Mouse (Mus musculus) CH12.LX (cell line): Measurements from ENCODE around the gene Plekhg6. TPM values are rescaled to one million over a fixed set of nuclear protein-coding genes. Genes with fewer than 3 reads are reported as not detected.

Source experiments
- DNase-seq: peaks from one replicate; pipeline ENCODE4 v3.0.0-alpha.2; 2013; ENCODE audit errors: extremely low read depth
- H3K27ac ChIP-seq: 2 replicates; pipeline ENCODE4 v1.5.1; 2012; ENCODE audit warnings: low read depth, mild to moderate bottlenecking, control low read depth, moderate library complexity; ENCODE audit not compliant: insufficient read depth
- H3K27me3 ChIP-seq: replicated peaks from 2 replicates; pipeline ENCODE3; 2012; ENCODE audit warnings: inconsistent platforms
- H3K36me3 ChIP-seq, 2 experiments: replicated peaks in 1 of 2; 2 replicates each; pipeline versions ENCODE3 to v1.6.1; 2012; ENCODE audit warnings: inconsistent platforms in 1 of 2, low read length in 1 of 2, mild to moderate bottlenecking in 1 of 2, mixed read lengths in 1 of 2, moderate library complexity in 1 of 2; ENCODE audit not compliant: control insufficient read depth in 1 of 2, insufficient read depth in 1 of 2
- H3K4me1 ChIP-seq, 2 experiments: 2 replicates each; pipeline ENCODE4 v1.6.1; 2012; ENCODE audit warnings: inconsistent platforms in 1 of 2, moderate library complexity in 1 of 2; ENCODE audit not compliant: insufficient read depth in 2 of 2, control insufficient read depth in 1 of 2
- H3K4me2 ChIP-seq: 2 replicates; pipeline ENCODE4 v1.6.1; 2012; ENCODE audit warnings: low read depth, mild to moderate bottlenecking, control low read depth; ENCODE audit not compliant: poor library complexity, insufficient read depth, severe bottlenecking
- H3K4me3 ChIP-seq, 3 experiments: fragments of 150-350 bp in 1 of 3; sonication (generic) in 1 of 3; replicated peaks in 1 of 3; 2 replicates each; pipeline versions ENCODE3 to v1.5.1; 2011 to 2012; ENCODE audit warnings: low read depth in 2 of 3, low read length in 2 of 3, mild to moderate bottlenecking in 2 of 3, moderate library complexity in 2 of 3, control low read depth in 1 of 3, improper control_type of control experiment in 1 of 3, inconsistent platforms in 1 of 3, mixed read lengths in 1 of 3; ENCODE audit not compliant: poor library complexity in 1 of 3
- H3K79me2 ChIP-seq: replicated peaks from 2 replicates; pipeline ENCODE4 v1.6.1; 2012; ENCODE audit warnings: mild to moderate bottlenecking, moderate library complexity; ENCODE audit not compliant: control insufficient read depth, poor library complexity, insufficient read depth, severe bottlenecking; ENCODE audit errors: extremely low read depth
- H3K9ac ChIP-seq: 2 replicates; pipeline ENCODE4 v1.6.1; 2012; ENCODE audit warnings: low read depth, mild to moderate bottlenecking, control low read depth, moderate library complexity; ENCODE audit not compliant: insufficient read depth
- H3K9me3 ChIP-seq: replicated peaks from 2 replicates; pipeline ENCODE3; 2012; ENCODE audit warnings: low read length, inconsistent platforms, mixed read lengths
- CHD1 ChIP-seq: IDR thresholded peaks from 2 replicates; pipeline ENCODE4 v1.6.1; 2012; ENCODE audit warnings: low read depth, low read length, improper control_type of control experiment, inconsistent platforms
- CTCF ChIP-seq, 2 experiments: IDR thresholded peaks in 1 of 2; conservative IDR thresholded peaks in 1 of 2; 2 replicates each; pipeline ENCODE4 v1.5.1; 2011 to 2012; ENCODE audit warnings: low read depth in 2 of 2, low read length in 2 of 2, improper control_type of control experiment in 1 of 2, inconsistent platforms in 1 of 2, mild to moderate bottlenecking in 1 of 2, moderate library complexity in 1 of 2
- E2F4 ChIP-seq: IDR thresholded peaks from 2 replicates; pipeline ENCODE4 v1.6.1; 2011; ENCODE audit warnings: low read depth, low read length, improper control_type of control experiment; ENCODE audit not compliant: insufficient replicate concordance
- ELF1 ChIP-seq: IDR thresholded peaks from 2 replicates; pipeline ENCODE4 v1.6.1; 2014; ENCODE audit warnings: low read depth, mild to moderate bottlenecking, inconsistent platforms, low read length, improper control_type of control experiment
- HCFC1 ChIP-seq: IDR thresholded peaks from 2 replicates; pipeline ENCODE4 v1.6.1; 2012; ENCODE audit warnings: low read depth, mild to moderate bottlenecking, inconsistent platforms, low read length, improper control_type of control experiment
- JUN ChIP-seq: IDR thresholded peaks from 2 replicates; pipeline ENCODE4 v1.6.1; 2011; ENCODE audit warnings: low read depth, mild to moderate bottlenecking, low read length, improper control_type of control experiment, moderate library complexity; ENCODE audit not compliant: insufficient read depth
- KAT2A ChIP-seq: IDR thresholded peaks from 2 replicates; pipeline ENCODE4 v1.6.1; 2012; ENCODE audit warnings: low read length, improper control_type of control experiment, inconsistent platforms; ENCODE audit not compliant: insufficient replicate concordance
- MAX ChIP-seq: IDR thresholded peaks from 2 replicates; pipeline ENCODE4 v1.6.1; 2011; ENCODE audit warnings: low read length, improper control_type of control experiment
- MXI1 ChIP-seq: IDR thresholded peaks from 2 replicates; pipeline ENCODE4 v1.6.1; 2011; ENCODE audit warnings: mild to moderate bottlenecking, low read depth, low read length, improper control_type of control experiment
- NRF1 ChIP-seq: IDR thresholded peaks from 2 replicates; pipeline ENCODE4 v1.6.1; 2014; ENCODE audit warnings: low read depth, mild to moderate bottlenecking, inconsistent platforms, low read length, improper control_type of control experiment, moderate library complexity
- RAD21 ChIP-seq: IDR thresholded peaks from 2 replicates; pipeline ENCODE4 v1.6.1; 2011; ENCODE audit warnings: low read depth, mild to moderate bottlenecking, low read length, improper control_type of control experiment, moderate library complexity
- RCOR1 ChIP-seq: conservative IDR thresholded peaks from 2 replicates; pipeline ENCODE4 v1.6.1; 2012; ENCODE audit warnings: low read depth, mild to moderate bottlenecking, inconsistent platforms, low read length, improper control_type of control experiment
- SMC3 ChIP-seq: IDR thresholded peaks from 2 replicates; pipeline ENCODE4 v1.6.1; 2011; ENCODE audit warnings: low read depth, low read length, improper control_type of control experiment
- USF2 ChIP-seq: conservative IDR thresholded peaks from 2 replicates; pipeline ENCODE4 v1.6.1; 2011; ENCODE audit warnings: low read depth, low read length, improper control_type of control experiment
- ZC3H11A ChIP-seq: IDR thresholded peaks from 2 replicates; pipeline ENCODE4 v1.6.1; 2012; ENCODE audit warnings: low read depth, mild to moderate bottlenecking, inconsistent platforms, low read length, improper control_type of control experiment
- ZKSCAN1 ChIP-seq: IDR thresholded peaks from 2 replicates; pipeline ENCODE4 v1.6.1; 2012; ENCODE audit warnings: low read depth, inconsistent platforms, low read length, improper control_type of control experiment, borderline replicate concordance
- ZMIZ1 ChIP-seq: IDR thresholded peaks from 2 replicates; pipeline ENCODE4 v1.6.1; 2012; ENCODE audit warnings: low read depth, mild to moderate bottlenecking, inconsistent platforms, low read length, improper control_type of control experiment
- dilution Hi-C: fragments of 300-500 bp; cut with MboI; formaldehyde crosslinking; loops from 2 replicates; pipeline ENCODE4 v1.14.3; 2020; ENCODE audit warnings: low sequenced_read_pairs; ENCODE audit not compliant: extremely low pct_unique_long_range_greater_than_20kb, extremely low pct_ligation_motif_present
- in situ Hi-C: fragments of 300-500 bp; cut with MboI; formaldehyde crosslinking; loops from 3 replicates; pipeline ENCODE4 v1.14.3; 2019; ENCODE audit warnings: low sequenced_read_pairs, low pct_ligation_motif_present, low pct_unique_long_range_greater_than_20kb, mixed read lengths
- polyA plus RNA-seq: library from polyadenylated mRNA; unstranded; fragments of >175 nt; gene quantifications from 2 replicates; pipeline ENCODE4 v1.2.1, GENCODE M21; 2012; ENCODE audit warnings: low read depth; ENCODE audit not compliant: insufficient read length
- total RNA-seq, 2 experiments: library from RNA; depleted of rRNA; stranded (reverse); fragments of 300-350 nt in 1 of 2; fragments of >200 nt in 1 of 2; gene quantifications; 2 replicates each; pipeline ENCODE4 v1.2.3; 2012 to 2014

The Plekhg6 gene
- total and polyA plus RNA-seq, 3 experiments, result not detected

DNA sequence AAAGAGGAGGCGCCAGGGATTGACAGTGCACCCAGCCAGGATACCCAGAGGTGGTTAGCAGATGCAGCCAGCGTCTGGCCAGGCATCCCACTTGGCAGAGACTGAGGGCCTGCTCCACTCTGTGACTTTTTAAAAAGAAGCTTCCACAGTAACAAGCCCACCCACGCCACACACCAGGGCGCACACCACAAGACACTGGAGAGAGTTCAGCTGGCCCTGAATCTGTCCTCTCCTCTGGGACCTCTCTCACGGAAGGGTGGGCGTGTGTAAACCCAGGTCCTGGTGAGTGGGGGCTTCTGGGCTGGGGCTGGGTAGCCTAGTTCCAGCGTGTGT, 66.4 kb downstream of the Plekhg6 start:
- TF ChIP-seq RCOR1 (no peak), SMC3 (no peak), MAX (no peak), ZMIZ1 (no peak), HCFC1 (no peak), USF2 (no peak), CTCF (conservative IDR thresholded peaks at IDR 0.05 in 1 of 2, IDR thresholded peaks at IDR 0.05 in 1 of 2; ENCODE audit: low read depth in 2 of 2, low read length in 2 of 2) (no peak), RAD21 (no peak), ELF1 (no peak), E2F4 (no peak), ZKSCAN1 (no peak), KAT2A (no peak)
- TF ChIP-seq, all 38 proteins: peak for 0
- no peaks in the 10 kb centered on the region for H3K9me3 ChIP-seq
- no peaks in the 10 kb centered on the region for H3K79me2 ChIP-seq
- no peak for DNase-seq
- H3K4me1 ChIP-seq, result no peaks in the 10 kb centered on the region
- H3K4me3 ChIP-seq, result no peak overlapping the region
- in situ Hi-C loops, result no loop called here
- H3K27ac ChIP-seq, result no peak overlapping the region
- no peak overlapping the region for H3K4me2 ChIP-seq
- no peak overlapping the region for H3K9ac ChIP-seq
- no peaks in the 10 kb centered on the region for H3K36me3 ChIP-seq
- H3K27me3 ChIP-seq, result peaks cover 87% of the 10 kb centered on the region
- dilution Hi-C loops, result no loop called here

DNA sequence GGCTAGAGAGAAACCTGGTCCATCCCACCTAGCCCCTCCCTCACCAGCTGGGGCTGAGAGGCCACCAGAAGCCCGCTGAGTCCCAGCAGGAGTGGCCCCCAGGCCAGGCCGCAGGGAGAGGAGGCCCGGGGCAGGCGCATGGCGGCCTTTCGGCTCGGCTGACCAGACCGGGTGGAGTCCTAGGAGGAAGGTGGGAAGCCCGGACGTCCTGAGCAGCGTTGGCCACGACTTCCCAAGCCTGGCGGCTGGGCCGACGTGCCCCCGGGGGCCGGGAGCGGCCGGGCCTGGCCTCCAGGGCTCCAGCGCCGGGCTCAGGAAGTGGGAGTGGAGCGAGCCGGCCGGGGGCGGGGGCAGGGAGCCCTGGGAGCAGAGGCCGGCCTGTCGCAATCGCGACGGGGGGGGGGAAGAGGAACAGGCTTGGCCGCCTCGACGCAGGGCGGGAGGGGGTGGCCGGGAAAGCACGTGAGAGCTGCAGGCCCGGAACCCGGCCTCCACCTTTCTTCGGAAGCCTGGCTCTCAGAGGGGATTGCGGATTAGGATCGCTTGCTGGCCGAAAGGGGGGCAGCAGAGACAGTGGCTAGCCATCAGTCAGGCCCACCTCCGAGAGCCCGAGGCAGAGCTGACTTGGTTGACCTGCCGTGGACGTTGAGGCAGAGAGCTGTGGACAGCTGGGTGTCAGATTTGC, 66.9 kb downstream of the Plekhg6 start, which contains the start of gene Ltbr:
Ltbr (minus strand) TSS at position 340 of the 685 bp plus-strand sequence.
- peaks cover 86% of the 10 kb centered on the region for H3K27me3 ChIP-seq
- in situ Hi-C loops, result no loop called here
- H3K4me3 ChIP-seq, result no peak within 1 kb of the TSS
- H3K9me3 ChIP-seq, result no peaks in the 10 kb centered on the region
- H3K4me1 ChIP-seq, result no peaks in the 10 kb centered on the region
- no peak for DNase-seq
- dilution Hi-C loops, result no loop called here
- H3K36me3 ChIP-seq, result no peaks in the 10 kb centered on the region
- H3K9ac ChIP-seq, result no peak within 1 kb of the TSS
- no peaks in the 10 kb centered on the region for H3K79me2 ChIP-seq
- TF ChIP-seq ZC3H11A, result no peak
- TF ChIP-seq NRF1, result no peak
- no peak for TF ChIP-seq CHD1
- no peak for TF ChIP-seq JUN
- TF ChIP-seq RCOR1, result no peak
- TF ChIP-seq MXI1, result no peak
- H3K4me2 ChIP-seq, result no peak within 1 kb of the TSS
- H3K27ac ChIP-seq, result no peak within 1 kb of the TSS

Other genes starting within 250 kb of the Plekhg6 start
- 128 and 188 TPM in 2 replicates for gene Nop2, start 248.9 kb downstream of the Plekhg6 start, total RNA-seq (2012; rRNA removed)
- 154 TPM in 2 replicates for gene Nop2, start 248.9 kb downstream of the Plekhg6 start, total RNA-seq (2014; rRNA removed)
- gene Nop2, start 248.9 kb downstream of the Plekhg6 start, polyA plus RNA-seq, result 175 and 179 TPM in 2 replicates
- gene Iffo1, start 235.6 kb downstream of the Plekhg6 start, total RNA-seq (2012; rRNA removed), result 6.7 and 7.6 TPM in 2 replicates
- 3.3 and 4.0 TPM in 2 replicates for gene Iffo1, start 235.6 kb downstream of the Plekhg6 start, total RNA-seq (2014; rRNA removed)
- gene Iffo1, start 235.6 kb downstream of the Plekhg6 start, polyA plus RNA-seq, result 7.0 and 8.2 TPM in 2 replicates
- 2,085 and 2,925 TPM in 2 replicates for gene Gapdh, start 214.3 kb downstream of the Plekhg6 start, total RNA-seq (2012; rRNA removed)
- gene Gapdh, start 214.3 kb downstream of the Plekhg6 start, total RNA-seq (2014; rRNA removed), result 1,576 and 2,268 TPM in 2 replicates
- gene Gapdh, start 214.3 kb downstream of the Plekhg6 start, polyA plus RNA-seq, result 2,269 and 2,654 TPM in 2 replicates
- 140 and 147 TPM in 2 replicates for gene Ncapd2, start 189.1 kb downstream of the Plekhg6 start, total RNA-seq (2012; rRNA removed)
- 78.3 and 79.6 TPM in 2 replicates for gene Ncapd2, start 189.1 kb downstream of the Plekhg6 start, total RNA-seq (2014; rRNA removed)
- gene Ncapd2, start 189.1 kb downstream of the Plekhg6 start, polyA plus RNA-seq, result 263 and 301 TPM in 2 replicates
- gene Mrpl51, start 189.0 kb downstream of the Plekhg6 start, total RNA-seq (2012; rRNA removed), result 120 and 153 TPM in 2 replicates
- 152 and 184 TPM in 2 replicates for gene Mrpl51, start 189.0 kb downstream of the Plekhg6 start, total RNA-seq (2014; rRNA removed)
- gene Mrpl51, start 189.0 kb downstream of the Plekhg6 start, polyA plus RNA-seq, result 161 and 171 TPM in 2 replicates
- gene Vamp1, start 165.2 kb downstream of the Plekhg6 start, total RNA-seq (2012; rRNA removed), result 2.3 and 3.1 TPM in 2 replicates
- gene Vamp1, start 165.2 kb downstream of the Plekhg6 start, total RNA-seq (2014; rRNA removed), result 1.9 and 2.4 TPM in 2 replicates
- 3.7 and 4.6 TPM in 2 replicates for gene Vamp1, start 165.2 kb downstream of the Plekhg6 start, polyA plus RNA-seq
- gene Tapbpl, start 148.9 kb downstream of the Plekhg6 start, total RNA-seq (2012; rRNA removed), result 16.9 and 17.7 TPM in 2 replicates
- 13.7 and 16.7 TPM in 2 replicates for gene Tapbpl, start 148.9 kb downstream of the Plekhg6 start, total RNA-seq (2014; rRNA removed)
- 19.4 and 20.9 TPM in 2 replicates for gene Tapbpl, start 148.9 kb downstream of the Plekhg6 start, polyA plus RNA-seq
- not detected in 2 replicates for gene Cd27, start 143.8 kb downstream of the Plekhg6 start, total RNA-seq (2012; rRNA removed)
- gene Cd27, start 143.8 kb downstream of the Plekhg6 start, total RNA-seq (2014; rRNA removed), result not detected in 2 replicates
- 0.54 TPM in 1 of 2 replicates, not detected in the other for gene Cd27, start 143.8 kb downstream of the Plekhg6 start, polyA plus RNA-seq
- not detected in 2 replicates for gene Tuba3a, start 94.8 kb downstream of the Plekhg6 start, total RNA-seq (2012; rRNA removed)
- not detected in 2 replicates for gene Tuba3a, start 94.8 kb downstream of the Plekhg6 start, total RNA-seq (2014; rRNA removed)
- not detected in 2 replicates for gene Tuba3a, start 94.8 kb downstream of the Plekhg6 start, polyA plus RNA-seq
- not detected in 2 replicates for gene Ltbr, start 66.9 kb downstream of the Plekhg6 start, total RNA-seq (2012; rRNA removed)
- not detected in 2 replicates for gene Ltbr, start 66.9 kb downstream of the Plekhg6 start, total RNA-seq (2014; rRNA removed)
- not detected in 2 replicates for gene Ltbr, start 66.9 kb downstream of the Plekhg6 start, polyA plus RNA-seq
- not detected in 2 replicates for gene Scnn1a, start 60.1 kb downstream of the Plekhg6 start, total RNA-seq (2012; rRNA removed)
- not detected in 2 replicates for gene Scnn1a, start 60.1 kb downstream of the Plekhg6 start, total RNA-seq (2014; rRNA removed)
- gene Scnn1a, start 60.1 kb downstream of the Plekhg6 start, polyA plus RNA-seq, result not detected in 2 replicates
- 0.13 and 0.21 TPM in 2 replicates for gene Tnfrsf1a, start 31.4 kb downstream of the Plekhg6 start, total RNA-seq (2012; rRNA removed)
- not detected in 2 replicates for gene Tnfrsf1a, start 31.4 kb downstream of the Plekhg6 start, total RNA-seq (2014; rRNA removed)
- gene Tnfrsf1a, start 31.4 kb downstream of the Plekhg6 start, polyA plus RNA-seq, result not detected in 2 replicates
- 20.9 and 21.6 TPM in 2 replicates for gene Cd9, start 114.0 kb upstream of the Plekhg6 start, total RNA-seq (2012; rRNA removed)
- gene Cd9, start 114.0 kb upstream of the Plekhg6 start, total RNA-seq (2014; rRNA removed), result 12.1 and 12.3 TPM in 2 replicates
- 24.4 and 27.5 TPM in 2 replicates for gene Cd9, start 114.0 kb upstream of the Plekhg6 start, polyA plus RNA-seq
- not detected in 2 replicates for gene Vwf, start 166.0 kb upstream of the Plekhg6 start, total RNA-seq (2012; rRNA removed)
- not detected in 2 replicates for gene Vwf, start 166.0 kb upstream of the Plekhg6 start, total RNA-seq (2014; rRNA removed)
- not detected in 2 replicates for gene Vwf, start 166.0 kb upstream of the Plekhg6 start, polyA plus RNA-seq